Mouse (Mus musculus) forebrain, embryonic 11.5 days (tissue): ENCODE measurements around the gene Terf2. TPM values are rescaled to one million over a fixed set of nuclear protein-coding genes. Genes with fewer than 3 reads are reported as not detected.

Experiments used
- ATAC-seq: fragments of 200-750 bp; cut with Nextera tagmentation; replicated peaks from 2 replicates; pipeline ENCODE4 v1.8.0; 2017; ENCODE audit warnings: moderate TSS enrichment; ENCODE audit not compliant: low FRiP score
- DNase-seq: peaks from one replicate; pipeline ENCODE4 v3.0.0-alpha.2; 2017; ENCODE audit warnings: low spot score
- H3K27ac ChIP-seq: fragments of 300-500 bp; sonication (generic); 2 replicates; pipeline ENCODE4 v1.5.1; 2014; ENCODE audit warnings: low read depth, low read length
- H3K27me3 ChIP-seq: fragments of 300-500 bp; sonication (generic); 2 replicates; pipeline ENCODE4 v1.6.1; 2014; ENCODE audit warnings: mild to moderate bottlenecking, low read length, mixed read lengths; ENCODE audit not compliant: control insufficient read depth, insufficient read depth
- H3K36me3 ChIP-seq: fragments of 300-500 bp; sonication (generic); 2 replicates; pipeline ENCODE4 v1.6.1; 2014; ENCODE audit warnings: mild to moderate bottlenecking, low read length, moderate library complexity, mixed read lengths; ENCODE audit not compliant: control insufficient read depth, insufficient read depth
- H3K4me1 ChIP-seq: fragments of 300-500 bp; sonication (generic); replicated peaks from 2 replicates; pipeline ENCODE4 v1.6.1; 2014; ENCODE audit warnings: low read length, mixed read lengths; ENCODE audit not compliant: control insufficient read depth, insufficient read depth
- H3K4me2 ChIP-seq: fragments of 300-500 bp; sonication (generic); 2 replicates; pipeline ENCODE4 v1.6.1; 2014; ENCODE audit warnings: low read depth, mild to moderate bottlenecking, low read length, moderate library complexity, mixed read lengths; ENCODE audit not compliant: severe bottlenecking
- H3K4me3 ChIP-seq: fragments of 300-500 bp; sonication (generic); 2 replicates; pipeline ENCODE4 v1.5.1; 2014; ENCODE audit warnings: low read depth, low read length
- H3K9ac ChIP-seq: fragments of 300-500 bp; sonication (generic); 2 replicates; pipeline ENCODE4 v1.6.1; 2014; ENCODE audit warnings: low read length
- H3K9me3 ChIP-seq: fragments of 300-500 bp; sonication (generic); 2 replicates; pipeline ENCODE4 v1.6.1; 2016; ENCODE audit warnings: low read length, mixed read lengths; ENCODE audit not compliant: control insufficient read depth
- WGBS: fragments of 180-500 bp; shearing (Covaris S2); extraction: QIAGEN DNeasy Blood & Tissue Kit; methylation state at CpG from one replicate; pipeline ENCODE4 v1.1.7; 2014; 5-methylcytosine and 5-hydroxymethylcytosine counted together
- polyA plus RNA-seq: library from polyadenylated mRNA; unstranded; fragments of >200 nt; fragmentation: Nextera tagmentation; extraction: Ambion mirVana; gene quantifications from 2 replicates; pipeline ENCODE4 v1.2.1, GENCODE M21; 2014

Gene Terf2
- polyA plus RNA-seq, 1 experiment from 2014 or later = 15.9 TPM

DNA sequence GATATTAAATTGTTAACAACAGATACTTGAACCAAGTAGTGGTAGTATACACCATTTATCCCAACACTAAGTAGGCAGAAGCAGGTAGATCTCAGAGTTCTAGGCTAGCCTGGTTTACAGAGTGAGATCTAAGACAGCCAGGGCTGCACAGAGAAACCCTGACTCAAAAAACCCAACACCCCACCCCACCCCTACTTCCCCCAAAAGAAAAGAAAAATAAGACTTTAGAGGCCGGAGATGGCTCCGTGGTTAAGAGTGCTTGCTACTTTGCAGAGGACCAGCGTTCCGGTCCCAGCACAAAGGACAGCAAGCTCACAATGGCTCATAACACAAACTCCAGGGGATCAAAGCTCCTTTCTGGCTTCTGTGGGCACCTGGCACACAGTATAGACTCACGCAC lies 10.3 kb downstream of the Terf2 start:
- Histone ChIP-seq H3K4me2 (no peak overlapping the region), H3K9me3 (no peaks in the 10 kb centered on the region), H3K36me3 (peaks cover 9% of the 10 kb centered on the region; the same call in 1 of the 2 replicates), H3K27me3 (no peaks in the 10 kb centered on the region), H3K4me1 (no peaks in the 10 kb centered on the region), H3K9ac (no peak overlapping the region), H3K4me3 (no peak overlapping the region), H3K27ac (no peak overlapping the region)
- WGBS = 98% methylated on average over 5 of the region's 5 CpGs
- ATAC-seq (no peak), DNase-seq (no peak)

DNA sequence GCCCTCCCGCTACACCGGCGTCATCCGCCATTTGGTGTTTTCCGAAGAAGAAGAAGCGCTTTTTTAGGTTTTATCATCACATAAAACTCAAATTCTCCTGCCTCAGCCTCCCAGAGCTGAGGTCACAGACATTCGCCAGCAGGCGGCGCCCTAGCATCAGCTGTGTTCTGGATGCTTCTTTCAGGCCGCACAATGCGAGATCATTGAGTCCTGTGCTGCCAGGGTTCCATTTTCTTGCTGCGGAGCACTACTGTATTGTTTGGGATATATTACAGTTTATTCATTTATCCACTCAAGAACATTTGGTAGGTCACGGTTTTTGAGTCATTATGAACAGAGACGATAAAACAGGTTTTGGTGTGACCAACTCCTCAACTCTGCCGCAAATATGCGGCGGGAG lies 11.0 kb downstream of the Terf2 start:
- peaks cover 9% of the 10 kb centered on the region; the same call in 1 of the 2 replicates for H3K36me3 ChIP-seq
- H3K9ac ChIP-seq = no peak overlapping the region
- H3K4me3 ChIP-seq = no peak overlapping the region
- H3K27ac ChIP-seq = no peak overlapping the region
- H3K9me3 ChIP-seq = no peaks in the 10 kb centered on the region
- H3K27me3 ChIP-seq = no peaks in the 10 kb centered on the region
- WGBS = 99% methylated on average over 17 of the region's 17 CpGs
- no peak for ATAC-seq
- no peak overlapping the region for H3K4me2 ChIP-seq
- no peak for DNase-seq
- H3K4me1 ChIP-seq = no peaks in the 10 kb centered on the region

DNA sequence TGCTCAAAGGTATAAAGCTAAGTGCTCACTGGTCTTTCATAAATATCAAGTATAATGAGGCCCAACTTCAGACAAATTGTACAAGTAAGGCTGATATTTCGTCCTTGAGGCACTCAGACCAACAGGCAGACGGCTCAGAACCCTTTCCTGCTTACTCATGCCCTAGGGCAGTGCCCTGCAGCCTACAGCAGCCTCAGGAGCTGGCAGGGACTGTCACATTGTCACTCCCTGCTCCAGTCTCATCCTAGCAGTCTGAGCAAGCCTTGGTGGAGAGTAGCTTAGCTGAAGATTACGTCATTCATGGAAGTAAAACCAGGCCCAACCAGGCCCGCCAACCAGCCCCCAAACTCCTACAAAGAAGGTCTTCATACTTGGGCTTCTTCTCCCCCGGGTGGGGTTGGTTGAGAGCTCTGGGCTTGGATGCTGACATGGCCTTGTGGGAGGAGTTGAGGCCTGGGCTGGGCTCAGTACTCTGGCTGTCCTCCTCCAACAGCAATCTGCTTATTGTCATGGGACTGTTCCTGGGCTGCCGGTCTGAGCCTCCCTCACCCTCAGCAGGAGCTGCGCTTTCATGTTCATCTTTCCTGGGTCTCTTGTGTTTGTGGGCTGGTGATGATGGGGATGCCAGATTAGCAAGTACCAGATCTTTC lies 20.0 kb downstream of the Terf2 start:
- peaks cover 13% of the 10 kb centered on the region for H3K36me3 ChIP-seq
- 92% methylated on average over 7 of the region's 7 CpGs for WGBS
- ATAC-seq = no peak

DNA sequence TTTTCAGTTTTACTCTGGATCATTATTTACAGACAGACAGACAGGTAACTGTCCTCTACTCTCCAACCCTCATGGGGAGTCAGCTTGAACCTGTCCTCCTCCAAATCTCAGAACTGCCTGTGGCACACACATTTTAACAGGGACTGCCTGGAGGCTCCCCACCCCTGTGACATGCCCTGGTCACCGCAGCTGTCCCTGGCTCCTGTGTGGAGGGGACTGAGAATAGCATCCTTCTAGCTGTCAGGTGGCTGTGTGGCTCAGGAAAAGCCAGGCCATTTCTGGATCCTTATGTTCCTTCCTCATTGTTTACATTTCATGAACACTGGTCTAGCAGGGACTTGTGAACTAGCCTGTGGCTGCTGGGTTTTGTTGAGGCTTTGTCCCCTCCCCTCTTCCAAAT lies 22.2 kb downstream of the Terf2 start:
- H3K4me2 ChIP-seq = no peak overlapping the region
- no peak for ATAC-seq
- WGBS = 86% methylated on average over 1 of the region's 1 CpGs
- H3K4me3 ChIP-seq = no peak overlapping the region
- H3K4me1 ChIP-seq = no peaks in the 10 kb centered on the region
- H3K27ac ChIP-seq = no peak overlapping the region
- no peaks in the 10 kb centered on the region for H3K27me3 ChIP-seq
- no peak overlapping the region for H3K9ac ChIP-seq
- H3K36me3 ChIP-seq = peaks cover 11% of the 10 kb centered on the region
- no peak for DNase-seq
- no peaks in the 10 kb centered on the region for H3K9me3 ChIP-seq

More for the DNA sequence above, 20.0 kb downstream of the Terf2 start:
- Histone ChIP-seq H3K4me2 (no peak overlapping the region), H3K4me3 (no peak overlapping the region), H3K27ac (no peak overlapping the region), H3K9ac (no peak overlapping the region), H3K9me3 (no peaks in the 10 kb centered on the region), H3K4me1 (no peaks in the 10 kb centered on the region), H3K27me3 (no peaks in the 10 kb centered on the region)
- no peak for DNase-seq

DNA sequence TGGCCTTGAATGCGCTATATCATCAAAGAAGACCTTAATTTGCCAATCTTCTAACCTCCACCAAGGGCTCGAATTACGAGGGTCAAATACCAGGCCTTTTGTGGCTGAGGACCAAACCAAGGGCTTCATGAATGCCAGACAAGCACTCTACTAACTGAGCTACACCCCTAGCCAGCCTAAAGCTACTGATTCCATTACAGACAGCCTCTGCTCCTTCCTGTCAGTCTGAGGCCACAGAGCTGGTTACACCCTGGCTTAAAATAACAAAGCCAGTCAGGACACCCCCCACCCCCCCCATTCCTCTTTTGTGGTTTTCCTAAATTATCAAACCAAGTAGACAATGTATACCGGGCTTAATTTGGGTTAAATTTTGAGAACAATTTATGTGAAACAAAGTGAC lies 22.6 kb downstream of the Terf2 start:
- Histone ChIP-seq H3K4me2 (no peak overlapping the region), H3K27ac (no peak overlapping the region), H3K27me3 (no peaks in the 10 kb centered on the region), H3K4me3 (no peak overlapping the region), H3K9me3 (no peaks in the 10 kb centered on the region), H3K9ac (no peak overlapping the region), H3K4me1 (no peaks in the 10 kb centered on the region), H3K36me3 (peaks cover 8% of the 10 kb centered on the region)
- WGBS = 86% methylated on average over 4 of the region's 4 CpGs
- no peak for DNase-seq
- ATAC-seq = no peak

DNA sequence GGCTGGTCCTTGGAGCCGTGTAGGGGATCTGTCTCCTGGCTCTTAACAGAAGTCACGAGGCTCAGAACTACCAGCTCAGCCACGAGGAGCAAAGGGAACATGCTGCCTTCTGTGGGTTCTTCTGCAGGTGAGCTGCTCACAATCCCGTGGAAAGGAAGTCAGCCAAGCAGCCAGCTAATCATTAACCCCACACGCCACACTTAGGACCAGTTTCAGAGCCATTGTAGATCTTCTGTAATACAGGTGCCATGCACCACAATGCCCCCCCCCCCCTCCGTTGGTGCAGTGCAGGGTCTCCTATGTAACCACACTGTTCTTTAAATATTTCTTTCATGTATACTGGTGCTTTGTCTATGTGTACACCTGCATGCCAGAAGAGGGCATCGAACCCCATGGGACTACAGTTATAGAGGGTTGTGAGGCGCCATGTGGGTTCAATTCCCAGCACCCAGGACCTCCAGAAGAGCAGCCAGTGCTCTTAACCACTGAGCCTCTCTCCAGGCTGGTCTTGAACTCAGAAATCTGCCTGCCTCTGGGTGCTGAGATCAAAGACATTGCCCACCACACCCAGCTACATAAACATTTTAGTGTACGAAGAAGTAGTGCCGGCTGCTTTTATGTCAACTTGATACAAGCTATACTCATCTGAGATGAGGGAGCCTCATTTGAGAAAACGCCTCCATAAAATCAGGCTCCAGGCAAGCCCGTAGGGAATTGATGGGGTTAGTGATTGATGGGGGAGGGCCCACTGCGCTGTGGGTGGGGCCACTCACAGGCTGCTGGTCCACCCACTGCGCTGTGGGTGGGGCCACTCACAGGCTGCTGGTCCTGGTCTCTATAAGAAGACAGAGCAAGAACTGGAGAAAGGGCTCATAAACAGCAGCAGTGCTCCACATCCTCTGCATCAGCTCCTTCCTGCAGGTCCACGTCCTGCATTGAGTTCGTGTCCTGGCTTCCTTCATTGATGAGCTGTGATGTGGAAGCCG lies 30.5 kb downstream of the Terf2 start, which contains the start of gene Tmed6:
Gene Tmed6 (minus strand): TSS at position 134 of the 986 bp plus-strand sequence.
- Histone ChIP-seq H3K4me1 (no peaks in the 10 kb centered on the region), H3K9me3 (no peaks in the 10 kb centered on the region), H3K36me3 (no peaks in the 10 kb centered on the region; the same call in 1 of the 2 replicates), H3K4me2 (no peak within 1 kb of the TSS), H3K27me3 (no peaks in the 10 kb centered on the region), H3K27ac (no peak within 1 kb of the TSS), H3K4me3 (no peak within 1 kb of the TSS), H3K9ac (no peak within 1 kb of the TSS)
- ATAC-seq (no peak), DNase-seq (no peak)
- 67% methylated on average over 17 of the region's 17 CpGs for WGBS

DNA sequence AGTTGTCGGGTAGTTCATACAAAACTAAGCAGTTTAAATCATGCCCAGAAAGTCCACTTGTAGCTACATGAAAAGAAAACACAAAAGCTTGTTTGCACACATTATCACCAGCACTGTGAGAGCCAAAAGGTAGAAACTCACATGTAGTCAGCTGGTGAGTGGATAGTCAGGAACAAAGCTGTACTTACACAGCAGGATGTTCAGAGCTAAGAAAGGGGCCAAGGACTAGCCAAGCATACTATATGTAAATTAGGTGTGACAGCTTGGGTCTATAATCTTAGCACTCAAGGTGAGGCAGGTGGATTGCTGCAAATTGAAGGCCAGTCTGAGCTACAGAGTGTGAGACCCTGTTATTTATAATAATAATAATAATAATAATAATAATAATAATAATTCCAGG lies 33.7 kb downstream of the Terf2 start:
- no peak overlapping the region for H3K4me3 ChIP-seq
- H3K27me3 ChIP-seq = no peaks in the 10 kb centered on the region
- H3K9ac ChIP-seq = no peak overlapping the region
- peaks cover under 1% of the 10 kb centered on the region; the same call in 1 of the 2 replicates for H3K4me1 ChIP-seq
- ATAC-seq = no peak
- WGBS = 90% methylated on average over 1 of the region's 1 CpGs
- H3K9me3 ChIP-seq = no peaks in the 10 kb centered on the region
- H3K36me3 ChIP-seq = no peaks in the 10 kb centered on the region
- no peak overlapping the region for H3K4me2 ChIP-seq
- DNase-seq = no peak
- H3K27ac ChIP-seq = no peak overlapping the region

DNA sequence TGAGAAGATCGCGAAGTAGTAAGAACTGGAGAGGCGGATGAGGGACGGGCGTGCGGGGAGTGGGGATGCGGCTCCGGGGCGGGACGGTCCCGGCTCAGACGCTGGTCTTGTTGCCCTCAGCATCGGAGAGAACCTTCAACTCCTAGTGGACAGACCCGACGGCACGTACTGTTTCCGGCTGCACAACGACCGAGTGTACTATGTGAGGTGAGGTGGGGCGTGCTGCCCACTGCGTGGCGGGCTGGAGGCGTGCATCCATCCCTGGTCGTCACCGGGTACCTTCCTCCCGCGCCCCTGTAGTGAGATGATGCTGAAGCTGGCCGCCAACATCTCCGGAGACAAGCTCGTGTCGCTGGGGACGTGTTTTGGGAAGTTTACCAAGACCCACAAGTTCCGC lies 39.4 kb downstream of the Terf2 start:
- H3K4me3 ChIP-seq = peak overlapping the region; percentile 99
- H3K4me1 ChIP-seq = peaks cover 5% of the 10 kb centered on the region; the same call in 1 of the 2 replicates
- H3K4me2 ChIP-seq = peak overlapping the region; percentile 92
- no peaks in the 10 kb centered on the region for H3K27me3 ChIP-seq
- H3K36me3 ChIP-seq = peaks cover 15% of the 10 kb centered on the region; the same call in 1 of the 2 replicates
- DNase-seq (no peak), ATAC-seq (peak; percentile 77; the same call in 1 of the 2 replicates)
- no peak overlapping the region for H3K27ac ChIP-seq
- 2% methylated on average over 33 of the region's 33 CpGs for WGBS
- H3K9ac ChIP-seq = peak overlapping the region; percentile 71
- H3K9me3 ChIP-seq = no peaks in the 10 kb centered on the region
